Mouse (Mus musculus) ovary, adult 18-20 months (tissue): ENCODE data around the gene Hc.
A peak's percentile ranks its signal among the peaks of the same experiment; 100 is the strongest.

ENCODE experiments used
- DNase-seq: peaks from one replicate; pipeline ENCODE4 v3.0.0; 2022; ENCODE audit warnings: low spot score, mixed read lengths

Gene Hc

GRCm38 (mm10) chr2:35061338-35061737, at the start of gene Hc:
Hc (minus strand) TSS chr2:35061438.
- DNase-seq = no peak

DNA sequence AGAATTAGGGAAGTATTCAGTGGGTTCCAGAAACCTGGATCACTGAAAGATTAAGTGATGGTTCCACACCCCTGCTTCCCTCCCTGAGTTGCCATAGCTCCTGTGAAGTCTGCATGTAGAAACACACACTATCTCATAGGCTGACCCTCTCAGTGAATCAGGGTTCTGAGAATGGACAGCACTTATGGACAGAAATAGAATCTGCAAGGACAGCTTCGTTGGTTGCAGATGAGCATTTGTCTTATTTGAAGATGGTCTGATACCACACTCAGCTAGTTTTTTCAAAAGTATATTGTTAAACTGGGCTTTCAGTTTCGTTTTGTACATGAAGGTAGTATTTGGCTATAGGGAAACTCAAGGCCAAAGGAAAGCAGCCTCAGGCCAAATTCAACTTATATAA, 49.3 kb upstream of the Hc start:
- DNase-seq = no peak

GRCm38 (mm10) chr2:35109924-35110304, 48.7 kb upstream of the Hc start:
- no peak for DNase-seq

- DNase-seq = peak; percentile 89
Measured at GRCm38 (mm10) chr2:35109141-35109923, 48.1 kb upstream of the Hc start, which contains the start of gene Cntrl. Cntrl (plus strand) TSS chr2:35109492.

DNA sequence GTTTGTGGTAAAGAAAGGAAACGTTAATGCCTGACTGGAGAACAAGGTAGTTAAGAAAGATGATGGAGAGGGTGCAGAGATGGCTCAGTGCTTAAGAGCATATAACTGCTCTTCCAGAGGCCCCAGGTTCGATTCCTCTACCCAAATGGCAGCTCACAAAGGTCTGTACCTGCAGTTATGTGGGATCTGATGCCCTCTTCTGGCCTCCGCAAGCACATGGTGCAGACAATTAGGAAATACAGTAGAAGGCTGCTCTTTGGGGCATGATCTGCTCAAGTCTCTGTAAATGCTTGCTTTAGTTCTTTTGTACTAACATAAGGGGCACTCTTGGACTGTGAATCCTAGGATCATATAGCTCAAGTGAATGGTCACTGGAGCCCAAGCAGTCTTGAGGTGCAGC, 47.5 kb upstream of the Hc start:
- peak; percentile 3 for DNase-seq

DNA sequence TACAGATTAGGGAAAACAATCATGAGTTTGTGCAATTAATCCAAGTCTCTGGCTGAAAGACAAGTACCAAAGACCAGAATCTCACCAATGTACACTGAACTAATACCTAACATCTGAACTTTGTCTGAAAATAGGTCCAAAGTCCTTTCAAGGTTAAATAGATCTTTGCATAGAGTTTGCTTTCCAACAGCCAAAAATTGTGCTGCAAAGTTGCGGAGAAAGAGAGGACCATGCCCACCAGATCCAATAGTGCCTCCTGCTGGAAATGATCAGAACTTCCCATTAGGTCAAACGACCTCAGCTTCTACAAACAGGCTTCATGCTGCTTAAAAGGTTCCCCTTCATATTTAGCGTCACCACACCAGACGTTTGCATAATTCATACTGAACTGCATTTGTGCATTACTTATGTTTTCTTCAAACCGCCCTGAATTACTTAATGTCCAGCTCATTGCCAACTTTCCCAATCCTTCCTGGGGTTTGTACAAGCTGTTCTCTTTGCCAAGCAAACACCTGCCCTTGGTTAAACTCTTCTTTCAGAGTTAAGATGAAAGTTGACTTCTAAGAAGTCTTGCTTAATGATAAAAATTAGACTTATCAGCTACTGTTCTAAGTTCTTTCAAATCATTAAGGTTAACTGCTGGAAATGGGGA, 46.9 kb upstream of the Hc start:
- no peak for DNase-seq

GRCm38 (mm10) chr2:35104843-35105242, 43.6 kb upstream of the Hc start:
- no peak for DNase-seq

- DNase-seq = no peak
Measured at GRCm38 (mm10) chr2:35103558-35103957, 42.3 kb upstream of the Hc start.

- no peak for DNase-seq
Measured at GRCm38 (mm10) chr2:35102777-35103176, 41.5 kb upstream of the Hc start.

GRCm38 (mm10) chr2:35101443-35101842, 40.2 kb upstream of the Hc start, which contains the start of gene AI182371:
AI182371 (minus strand) TSS chr2:35101543.
- no peak for DNase-seq

GRCm38 (mm10) chr2:35100529-35100928, 39.3 kb upstream of the Hc start:
- DNase-seq = no peak

DNA sequence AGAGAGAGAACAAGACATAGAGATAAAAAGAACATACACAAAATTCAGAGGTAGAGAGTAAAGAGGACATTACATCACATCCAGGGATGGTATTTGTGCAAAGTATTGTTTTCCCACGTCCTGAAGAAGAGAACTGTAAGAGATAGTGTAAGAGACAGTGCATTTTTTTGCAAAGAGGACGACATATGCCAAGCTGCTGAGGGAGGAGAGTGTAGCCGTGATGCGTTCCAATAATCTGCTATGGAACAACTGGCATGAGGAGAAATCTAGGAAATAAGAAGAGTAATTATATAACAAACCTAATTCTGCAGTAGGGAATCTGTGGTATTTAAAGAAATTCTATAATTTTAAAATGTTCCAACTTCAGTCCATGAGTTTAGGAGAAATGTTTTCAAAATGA, 26.2 kb upstream of the Hc start:
- DNase-seq = no peak

GRCm38 (mm10) chr2:35079166-35079565, 17.9 kb upstream of the Hc start:
- no peak for DNase-seq

DNA sequence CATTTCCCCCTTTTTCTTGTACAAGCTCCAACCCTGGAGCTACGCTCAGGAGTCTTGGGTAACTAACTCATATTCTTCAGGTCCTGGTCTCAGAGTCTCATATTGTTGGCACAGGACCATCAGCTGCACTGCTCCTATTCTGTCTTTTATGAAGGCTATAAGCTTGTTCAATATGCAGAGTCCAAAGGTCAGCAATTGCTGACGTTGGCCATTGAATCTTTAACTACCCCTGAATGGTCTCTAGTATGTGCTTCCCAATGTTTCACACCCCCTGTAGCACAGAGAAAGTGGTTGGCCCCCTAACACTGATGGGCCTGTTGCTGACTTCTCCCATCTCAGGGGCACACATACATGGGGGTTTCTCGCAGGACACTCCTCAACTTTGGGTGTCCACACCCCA, 13.1 kb upstream of the Hc start:
- DNase-seq = no peak

DNA sequence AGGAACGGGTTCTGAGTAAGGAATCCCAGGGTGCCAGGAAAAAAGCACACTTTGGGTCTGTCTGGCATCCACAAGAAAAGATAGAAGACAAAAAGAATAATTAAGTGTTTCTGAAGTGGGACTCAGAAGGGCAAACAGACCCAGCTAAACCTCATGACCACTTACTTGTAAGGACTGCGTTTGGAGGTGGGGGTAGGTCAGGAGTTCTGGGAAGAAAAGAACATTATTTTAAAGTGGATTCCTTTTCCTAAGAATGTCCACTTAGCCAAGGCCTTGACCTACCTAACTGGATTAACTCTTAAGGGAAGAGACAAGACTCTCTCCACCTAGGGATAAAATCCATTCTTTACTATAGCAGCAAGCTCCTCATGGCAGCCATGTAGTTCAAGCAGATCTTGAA, 11.3 kb upstream of the Hc start:
- DNase-seq = no peak

GRCm38 (mm10) chr2:35070275-35070674, 9.0 kb upstream of the Hc start:
- no peak for DNase-seq

DNA sequence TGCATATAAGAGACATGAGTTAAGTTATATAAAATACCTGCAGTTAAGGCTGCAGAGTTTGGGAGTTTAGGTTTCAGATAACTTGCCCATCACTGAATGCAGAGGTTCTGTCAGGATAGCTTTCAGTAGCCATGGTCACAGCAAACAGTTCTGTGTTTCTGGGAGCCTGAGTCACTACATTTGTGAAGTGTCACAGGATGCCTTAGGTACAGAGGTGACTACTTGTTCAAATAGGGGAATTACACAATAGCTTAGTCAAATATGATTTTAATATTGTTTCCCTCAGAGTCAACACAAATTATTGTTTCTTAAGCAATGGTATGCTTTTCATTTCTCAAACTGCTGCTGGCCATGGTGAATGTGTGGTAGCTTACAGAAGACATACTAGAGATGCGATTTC, 7.9 kb upstream of the Hc start:
- no peak for DNase-seq

DNA sequence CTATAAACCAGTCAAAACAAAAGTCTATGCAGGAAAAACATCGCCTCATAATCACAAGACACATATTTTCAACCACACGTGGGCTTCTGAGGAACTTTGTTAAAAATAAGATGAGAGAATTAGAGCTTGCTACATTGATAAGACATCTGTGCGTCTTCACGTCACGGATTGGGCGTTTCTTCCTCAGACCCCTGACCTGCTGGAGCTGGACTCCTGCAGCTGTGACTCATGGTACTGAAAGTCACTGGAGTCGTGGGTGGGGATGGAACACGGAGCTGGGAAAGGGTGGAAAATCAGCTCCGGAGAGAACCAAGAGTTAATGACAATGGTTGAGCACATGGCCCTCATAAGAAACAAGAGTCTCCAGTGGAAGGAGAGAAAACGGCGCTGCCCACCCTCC, 5.9 kb upstream of the Hc start:
- DNase-seq = no peak

DNA sequence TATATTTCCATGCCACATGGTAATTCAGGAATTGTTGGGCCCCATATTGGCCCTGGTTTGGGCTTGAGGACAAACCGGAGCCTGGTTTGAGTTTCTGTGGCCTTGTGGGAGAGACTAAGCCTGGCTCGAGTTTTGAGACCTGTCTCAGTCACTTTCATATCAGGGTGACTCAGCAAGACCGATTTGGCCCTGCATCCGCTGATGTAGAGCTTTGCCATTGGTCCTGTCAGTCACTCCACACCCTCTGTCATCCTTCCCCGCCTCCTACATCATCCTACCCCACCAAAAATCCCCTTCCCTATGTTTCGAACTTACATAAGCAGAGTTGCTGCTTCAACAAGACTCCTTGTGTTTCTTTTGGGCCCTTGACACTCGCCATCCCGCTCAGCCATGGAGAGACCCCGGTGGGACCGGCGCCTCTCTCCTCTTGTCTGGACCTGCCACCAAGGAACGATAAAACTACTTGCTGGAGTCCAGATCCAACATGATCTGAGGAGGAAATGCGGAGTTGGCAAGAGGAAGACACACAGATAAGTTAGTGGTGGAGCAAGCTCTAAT, 5.4 kb upstream of the Hc start:
- no peak for DNase-seq

- no peak for DNase-seq
Measured at GRCm38 (mm10) chr2:35063333-35064030, 2.2 kb upstream of the Hc start.

DNA sequence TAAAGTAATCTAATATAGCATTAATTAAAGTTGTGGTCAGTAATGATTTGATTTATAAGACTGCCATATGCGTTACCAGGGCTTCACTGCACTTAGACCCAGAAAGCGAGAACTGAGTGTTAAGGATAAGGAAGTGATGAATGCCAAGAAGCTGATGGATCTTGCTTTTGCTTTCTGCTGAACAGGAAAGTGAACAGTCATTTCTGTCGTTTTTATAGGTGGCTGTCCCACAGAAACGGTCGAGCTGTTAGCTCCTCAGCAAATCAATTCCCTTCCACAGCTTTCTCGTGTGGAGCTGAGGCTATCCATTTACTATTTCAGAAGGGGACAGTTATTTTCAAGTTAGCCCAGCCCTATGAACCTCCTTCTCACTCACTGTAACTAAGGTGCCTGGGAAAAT, 341 bp downstream of the Hc start:
- DNase-seq = no peak

DNA sequence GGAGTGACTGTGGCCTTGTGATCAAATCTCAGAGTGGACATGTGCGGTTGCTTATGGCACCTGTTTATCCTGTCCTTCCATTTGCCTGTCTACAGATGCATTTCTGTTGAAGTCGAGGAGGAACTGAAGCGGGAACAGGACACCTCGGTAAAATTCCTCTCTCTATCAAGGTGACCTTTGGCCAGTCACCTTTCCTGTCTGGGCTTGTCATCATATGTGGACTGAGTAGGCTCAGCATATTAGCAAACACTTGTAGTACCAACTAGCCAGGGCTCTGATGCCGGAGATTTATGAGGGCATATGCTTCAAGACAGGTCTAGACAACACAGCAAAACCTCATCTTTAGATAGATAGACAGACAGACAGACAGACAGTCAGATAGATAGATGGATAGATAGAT, 982 bp downstream of the Hc start:
- no peak for DNase-seq

DNA sequence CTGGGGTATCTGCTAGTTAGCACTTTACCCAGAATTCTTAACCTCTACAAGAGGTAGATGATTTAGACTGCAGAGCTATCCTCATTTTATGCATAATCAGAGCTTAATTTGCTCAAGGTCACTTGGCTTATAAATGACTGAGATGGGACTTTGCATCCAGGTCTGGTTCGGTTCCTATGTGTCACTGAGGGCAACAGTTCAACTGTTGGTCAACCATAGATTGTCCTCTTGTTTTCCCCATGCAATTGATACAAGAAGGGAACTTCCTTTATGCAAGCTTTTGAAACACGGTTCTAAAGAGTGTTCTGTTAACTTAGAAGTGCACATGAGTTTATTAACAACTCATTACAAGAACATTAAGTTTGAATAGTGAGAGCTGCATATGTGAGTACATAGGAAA, 2.9 kb downstream of the Hc start:
- no peak for DNase-seq
